Mouse (Mus musculus) cerebellum, adult 2 months (tissue): ENCODE results near the gene Gbe1.

Experiments
- CTCF ChIP-seq: fragments of 200-500 bp; IDR thresholded peaks from 2 replicates; pipeline ENCODE4 v1.5.1; 2011; ENCODE audit warnings: low read depth, mild to moderate bottlenecking, control low read depth, low read length, moderate library complexity, borderline replicate concordance; ENCODE audit not compliant: insufficient read depth
- POLR2A ChIP-seq: fragments of 200-500 bp; IDR thresholded peaks from 2 replicates; pipeline ENCODE4 v1.6.1; 2011; ENCODE audit warnings: low read length, control low read depth, borderline replicate concordance; ENCODE audit not compliant: insufficient read depth

DNA sequence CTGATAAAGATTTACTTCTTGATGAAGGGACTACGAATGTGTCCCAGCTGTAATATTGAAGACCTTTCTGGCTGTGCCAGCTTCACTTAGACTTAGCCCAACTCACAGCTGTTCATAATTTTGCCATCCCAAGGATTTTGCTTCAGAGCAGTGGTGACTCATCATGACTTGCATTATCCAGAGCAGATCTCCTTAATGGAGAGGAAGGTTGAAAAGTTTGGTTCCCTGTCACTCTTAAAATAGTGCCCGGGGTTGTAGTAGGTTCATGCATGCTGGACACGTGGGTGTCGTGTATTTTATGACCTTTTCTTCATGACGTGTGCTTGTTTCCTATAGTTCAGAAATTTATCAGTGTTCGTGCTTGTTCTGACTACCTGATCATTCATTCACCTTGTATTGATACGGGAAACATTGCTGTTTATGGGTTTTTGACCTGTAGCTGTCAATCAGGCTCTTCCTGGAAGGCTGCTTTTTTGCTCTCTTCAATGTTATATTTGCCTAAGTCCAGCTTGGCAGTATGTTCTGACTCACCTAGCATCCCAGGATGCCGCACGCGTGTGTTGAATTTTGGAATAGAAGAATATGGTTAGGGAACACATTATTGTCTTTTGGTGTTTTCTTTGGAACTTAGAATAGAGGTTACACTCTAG is 17.0 kb downstream of the Gbe1 start:
- TF ChIP-seq CTCF, result no peak
- TF ChIP-seq POLR2A, result no peak
